Mouse (Mus musculus) small intestine, adult 2 months (tissue): ENCODE results near the gene Tmem17.

Source experiments
- CTCF ChIP-seq: fragments of 200-500 bp; IDR thresholded peaks from 2 replicates; pipeline ENCODE4 v1.5.1; 2012; ENCODE audit warnings: low read depth, mild to moderate bottlenecking, control low read depth, inconsistent platforms, low read length, moderate library complexity, mixed read lengths; ENCODE audit not compliant: insufficient replicate concordance, insufficient read length; ENCODE audit errors: extremely low read depth
- POLR2A ChIP-seq: fragments of 200-500 bp; IDR thresholded peaks from 2 replicates; pipeline ENCODE4 v1.6.1; 2012; ENCODE audit warnings: low read depth, mild to moderate bottlenecking, control low read depth, inconsistent platforms, low read length, moderate library complexity

- TF ChIP-seq CTCF (no peak), POLR2A (no peak)
Measured at GRCm38 (mm10) chr11:22493694-22494319, 18.1 kb upstream of the Tmem17 start.
